Mouse (Mus musculus): ENCODE data around the gene Kcnd1. TPM values are rescaled to one million over a fixed set of nuclear protein-coding genes. Genes with fewer than 3 reads are reported as not detected.

Kcnd1 gene
- total RNA-seq, 2 experiments from 2014 or later, result 11.8 to 12.0 TPM

GRCm38 (mm10) chrX:7854578-7854977 is 32.5 kb downstream of the Kcnd1 start:
- peak; percentile 28 to 53 for DNase-seq (ENCODE audit: low spot score in 2 of 2)

GRCm38 (mm10) chrX:7859191-7859753 is 37.2 kb downstream of the Kcnd1 start:
- no peak for DNase-seq (ENCODE audit: low spot score in 2 of 2)

- no peak for DNase-seq (ENCODE audit: low spot score in 2 of 2)
Observed at GRCm38 (mm10) chrX:7863181-7863580, 41.1 kb downstream of the Kcnd1 start.

GRCm38 (mm10) chrX:7864551-7864950 is 42.5 kb downstream of the Kcnd1 start:
- DNase-seq (ENCODE audit: low spot score in 2 of 2), result no peak

- DNase-seq (ENCODE audit: low spot score in 2 of 2), result no peak
Observed at GRCm38 (mm10) chrX:7865343-7865742, 43.3 kb downstream of the Kcnd1 start.

- no peak for DNase-seq (ENCODE audit: low spot score in 2 of 2)
Observed at GRCm38 (mm10) chrX:7865786-7866185, 43.7 kb downstream of the Kcnd1 start.

- no peak for DNase-seq (ENCODE audit: low spot score in 2 of 2)
Observed at GRCm38 (mm10) chrX:7867141-7867540, 45.1 kb downstream of the Kcnd1 start.

GRCm38 (mm10) chrX:7868506-7868905 is 46.4 kb downstream of the Kcnd1 start:
- no peak for DNase-seq (ENCODE audit: low spot score in 2 of 2)

GRCm38 (mm10) chrX:7869826-7870225 is 47.7 kb downstream of the Kcnd1 start:
- no peak for DNase-seq (ENCODE audit: low spot score in 2 of 2)

GRCm38 (mm10) chrX:7878007-7878419 is 55.9 kb downstream of the Kcnd1 start, which contains the start of gene Pim2:
Gene Pim2, plus strand, starts transcription at chrX:7878262.
- peak; percentile 72 to 78 for DNase-seq (ENCODE audit: low spot score in 2 of 2)

GRCm38 (mm10) chrX:7878495-7878894 is 56.4 kb downstream of the Kcnd1 start:
- peak in 1 of 2 experiments; percentile 36 for DNase-seq (ENCODE audit: low spot score in 2 of 2)

- peak; percentile 51 to 66 for DNase-seq (ENCODE audit: low spot score in 2 of 2)
Observed at GRCm38 (mm10) chrX:7879819-7880218, 57.7 kb downstream of the Kcnd1 start.

GRCm38 (mm10) chrX:7883841-7884567 is 61.9 kb downstream of the Kcnd1 start, which contains the start of gene Slc35a2:
Gene Slc35a2, plus strand, starts transcription at chrX:7884028.
- DNase-seq (ENCODE audit: low spot score in 2 of 2), result peak; percentile 64 to 74

Small RNA genes within 50 kb of the gene (microRNA-seq; reads per million reads assigned to microRNA genes)
- 72.5 to 80.8 reads per million in 2 experiments for gene Mir1198

Other genes with a start within 250 kb of the Kcnd1 start
- under 1 TPM; 0.21 to 0.22 TPM for gene Foxp3, start 248.6 kb upstream of the Kcnd1 start, total RNA-seq (2021)
- 10 to 100 TPM; 13.1 to 14.1 TPM for gene Ppp1r3f, start 248.0 kb upstream of the Kcnd1 start, total RNA-seq (2021)
- 10 to 100 TPM; 21.3 to 23.4 TPM for gene Ccdc22, start 216.8 kb upstream of the Kcnd1 start, total RNA-seq (2021)
- not detected for gene Cacna1f, start 215.2 kb upstream of the Kcnd1 start, total RNA-seq (2021)
- gene Syp, start 183.8 kb upstream of the Kcnd1 start, total RNA-seq (2021), result 1,000 to 10,000 TPM; 1,418 to 1,453 TPM
- gene Prickle3, start 165.0 kb upstream of the Kcnd1 start, total RNA-seq (2021), result 1 to 10 TPM; 2.0 TPM
- gene Plp2, start 150.9 kb upstream of the Kcnd1 start, total RNA-seq (2021), result 10 to 100 TPM; 14.9 to 19.3 TPM
- gene Magix, start 141.0 kb upstream of the Kcnd1 start, total RNA-seq (2021), result under 1 TPM in 1 of 2 experiments, not detected in 1; 0.42 TPM
- 10 to 100 TPM; 35.5 to 38.4 TPM for gene Gpkow, start 125.2 kb upstream of the Kcnd1 start, total RNA-seq (2021)
- gene Wdr45, start 108.0 kb upstream of the Kcnd1 start, total RNA-seq (2021), result 10 to 100 TPM; 34.3 to 41.8 TPM
- not detected for gene Gm45208, start 100.0 kb upstream of the Kcnd1 start, total RNA-seq (2021)
- gene Praf2, start 93.8 kb upstream of the Kcnd1 start, total RNA-seq (2021), result 10 to 100 TPM; 85.0 to 98.9 TPM
- 10 to 100 TPM; 23.0 to 24.5 TPM for gene Ccdc120, start 71.4 kb upstream of the Kcnd1 start, total RNA-seq (2021)
- 10 to 100 TPM; 28.8 to 38.6 TPM for gene Tfe3, start 59.7 kb upstream of the Kcnd1 start, total RNA-seq (2021)
- 10 to 100 TPM; 86.1 to 93.0 TPM for gene Gripap1, start 32.5 kb upstream of the Kcnd1 start, total RNA-seq (2021)
- 10 to 100 TPM; 67.3 to 67.8 TPM for gene Otud5, start 19.1 kb downstream of the Kcnd1 start, total RNA-seq (2021)
- 10 to 100 TPM; 39.1 to 39.9 TPM for gene Pim2, start 56.0 kb downstream of the Kcnd1 start, total RNA-seq (2021)
- gene Slc35a2, start 61.7 kb downstream of the Kcnd1 start, total RNA-seq (2021), result 10 to 100 TPM; 46.7 to 47.4 TPM
- 10 to 100 TPM; 79.4 to 87.7 TPM for gene Pqbp1, start 77.0 kb downstream of the Kcnd1 start, total RNA-seq (2021)
- gene Timm17b, start 77.1 kb downstream of the Kcnd1 start, total RNA-seq (2021), result 10 to 100 TPM; 31.8 to 33.2 TPM
- not detected for gene Gm10491, start 85.5 kb downstream of the Kcnd1 start, total RNA-seq (2021)
- gene Gm10490, start 87.3 kb downstream of the Kcnd1 start, total RNA-seq (2021), result not detected
- 100 to 1,000 TPM; 307 to 355 TPM for gene Pcsk1n, start 97.5 kb downstream of the Kcnd1 start, total RNA-seq (2021)
- not detected for gene Eras, start 106.3 kb downstream of the Kcnd1 start, total RNA-seq (2021)
- gene Hdac6, start 125.6 kb downstream of the Kcnd1 start, total RNA-seq (2021), result 10 to 100 TPM; 59.2 to 60.6 TPM
- not detected for gene Gata1, start 155.8 kb downstream of the Kcnd1 start, total RNA-seq (2021)
- 1 to 10 TPM in 1 of 2 experiments, under 1 TPM in 1; 0.78 to 1.2 TPM for gene Glod5, start 196.2 kb downstream of the Kcnd1 start, total RNA-seq (2021)

All from layer of hippocampus, postnatal 10 days (tissue).